Mouse (Mus musculus) kidney, adult 2 months (tissue): ENCODE measurements around the gene Vti1a.

Source experiments
- CTCF ChIP-seq: fragments of 200-500 bp; conservative IDR thresholded peaks from 2 replicates; pipeline ENCODE4 v1.5.1; 2011; ENCODE audit warnings: low read depth, mild to moderate bottlenecking, control low read depth, low read length, moderate library complexity, mixed read lengths; ENCODE audit not compliant: insufficient read depth, insufficient read length
- POLR2A ChIP-seq: fragments of 200-500 bp; IDR thresholded peaks from one replicate; pipeline ENCODE4 v1.6.1; 2011; ENCODE audit warnings: low read depth, low read length, control low read depth

GRCm38 (mm10) chr19:55523340-55523739 is 207.2 kb downstream of the Vti1a start:
- no peak for TF ChIP-seq POLR2A
- TF ChIP-seq CTCF, result no peak
